ENCODE assay signal across 19 mouse cellular contexts in the genomic region with DNA sequence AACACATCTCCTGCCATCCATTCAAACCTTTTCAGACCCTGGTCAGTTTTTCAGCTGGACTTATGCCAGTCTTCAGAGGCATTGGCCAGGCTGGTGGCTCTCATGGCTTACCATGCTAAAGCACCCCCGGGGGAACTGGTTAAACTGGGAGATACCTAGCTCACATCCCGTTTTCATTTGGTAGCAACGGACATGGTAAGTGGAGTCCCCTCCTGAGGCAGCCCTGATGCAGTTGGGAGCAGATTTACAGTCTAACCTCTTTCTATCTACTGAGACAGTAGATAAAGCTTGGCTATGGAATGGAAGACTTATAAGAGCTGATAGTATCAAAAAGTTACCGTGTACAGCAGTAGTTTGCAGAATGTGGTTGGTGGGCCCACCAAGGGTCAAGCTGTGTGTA. TPM values are rescaled to one million over a fixed set of nuclear protein-coding genes. Genes with fewer than 3 reads are reported as not detected.
DNase-seq lines count a peak whose midpoint lies in the region; ATAC-seq and TF ChIP-seq lines count a peak whose summit lies in the region.
"Had no signal": no experiment of that assay in that cellular context is flagged by ENCODE, and none has a peak within 500 bp of the region (broad histone marks: within the 10 kb centered on the region; RNA-seq: fewer than 3 reads in every experiment).

No protein-coding gene starts in this region.

- no peak for TF ChIP-seq CTCF in forebrain, postnatal 0 days (IDR thresholded peaks at IDR 0.05; ENCODE audit: low read depth)
- no peak for TF ChIP-seq CTCF in CH12.LX (conservative IDR thresholded peaks at IDR 0.05 in 1 of 2, IDR thresholded peaks at IDR 0.05 in 1 of 2; ENCODE audit: low read depth in 2 of 2, low read length in 2 of 2)

- no peak overlapping the region for H3K4me2 ChIP-seq in forebrain, postnatal 0 days (ENCODE audit: low read depth)
- no peak overlapping the region for H3K4me2 ChIP-seq in heart, embryonic 12.5 days
- no peak overlapping the region for H3K4me2 ChIP-seq in heart, embryonic 16.5 days (ENCODE audit: low read depth, low read length)
- H3K4me2 ChIP-seq in CH12.LX (ENCODE audit: insufficient read depth, low read depth, poor library complexity, severe bottlenecking), result no peak overlapping the region
- H3K4me2 ChIP-seq: embryonic facial prominence, embryonic 15.5 days; forebrain, embryonic 15.5 days; hindbrain, embryonic 14.5 days; intestine, embryonic 15.5 days had no signal

- H3K36me3 ChIP-seq in forebrain, embryonic 10.5 days (replicated peaks), result no peaks in the 10 kb centered on the region
- no peaks in the 10 kb centered on the region for H3K36me3 ChIP-seq in forebrain, postnatal 0 days (ENCODE audit: insufficient read depth)
- 0 out of 2 replicates have a peak, but pooled peaks cover 2% of the 10 kb centered on the region for H3K36me3 ChIP-seq in heart, embryonic 12.5 days
- no peaks in the 10 kb centered on the region for H3K36me3 ChIP-seq in heart, embryonic 16.5 days (ENCODE audit: control insufficient read depth, insufficient read depth)
- H3K36me3 ChIP-seq in CH12.LX (replicated peaks in 1 of 2; ENCODE audit: control insufficient read depth in 1 of 2, insufficient read depth in 1 of 2, low read length in 1 of 2), result no peaks in the 10 kb centered on the region
- H3K36me3 ChIP-seq: embryonic facial prominence, embryonic 15.5 days; forebrain, embryonic 15.5 days; hindbrain, embryonic 10.5 days; intestine, embryonic 15.5 days had no signal

- H3K79me2 ChIP-seq in CH12.LX (replicated peaks; ENCODE audit: control insufficient read depth, extremely low read depth, insufficient read depth, poor library complexity, severe bottlenecking), result no peaks in the 10 kb centered on the region

- H3K4me1 ChIP-seq in forebrain, embryonic 10.5 days, result peaks cover 27% of the 10 kb centered on the region
- no peaks in the 10 kb centered on the region for H3K4me1 ChIP-seq in forebrain, postnatal 0 days (ENCODE audit: insufficient read depth)
- peaks cover 80% of the 10 kb centered on the region for H3K4me1 ChIP-seq in heart, embryonic 12.5 days (replicated peaks)
- peaks cover 54% of the 10 kb centered on the region for H3K4me1 ChIP-seq in heart, embryonic 16.5 days (ENCODE audit: control insufficient read depth, insufficient read depth, low read length)
- H3K4me1 ChIP-seq in CH12.LX (ENCODE audit: control insufficient read depth in 1 of 2, insufficient read depth in 2 of 2), result peaks cover 2 to 21% of the 10 kb centered on the region in 2 experiments; a peak in 2 of 4 replicates
- H3K4me1 ChIP-seq: embryonic facial prominence, embryonic 15.5 days; forebrain, embryonic 15.5 days had no signal

- 93% methylated on average over 4 of the region's 4 CpGs for WGBS in forebrain, embryonic 10.5 days
- 94% methylated on average over 4 of the region's 4 CpGs for WGBS in forebrain, postnatal 0 days
- WGBS in heart, embryonic 12.5 days, result 81% methylated on average over 4 of the region's 4 CpGs
- WGBS in heart, embryonic 16.5 days, result 82% methylated on average over 4 of the region's 4 CpGs

- no peak overlapping the region for H3K4me3 ChIP-seq in forebrain, embryonic 10.5 days
- H3K4me3 ChIP-seq in forebrain, postnatal 0 days (ENCODE audit: low read depth, low read length), result no peak overlapping the region
- H3K4me3 ChIP-seq in heart, embryonic 12.5 days, result no peak overlapping the region
- H3K4me3 ChIP-seq in heart, embryonic 16.5 days (ENCODE audit: low read length), result no peak overlapping the region
- H3K4me3 ChIP-seq in CH12.LX (replicated peaks in 1 of 3; ENCODE audit: low read depth in 2 of 3, low read length in 2 of 3, poor library complexity in 1 of 3), result no peak overlapping the region
- H3K4me3 ChIP-seq: embryonic facial prominence, embryonic 15.5 days; erythroblast, embryonic 14.5 days; forebrain, embryonic 15.5 days; hindbrain, embryonic 10.5 days; intestine, embryonic 15.5 days had no signal

- no peak overlapping the region for H3K9ac ChIP-seq in forebrain, postnatal 0 days
- H3K9ac ChIP-seq in heart, embryonic 12.5 days, result no peak overlapping the region
- H3K9ac ChIP-seq in heart, embryonic 16.5 days (ENCODE audit: low read length), result no peak overlapping the region
- H3K9ac ChIP-seq in CH12.LX (ENCODE audit: insufficient read depth, low read depth), result no peak overlapping the region
- H3K9ac ChIP-seq: embryonic facial prominence, embryonic 15.5 days; forebrain, embryonic 15.5 days; hindbrain, embryonic 14.5 days; intestine, embryonic 15.5 days had no signal

- TF ChIP-seq RAD21 in CH12.LX (IDR thresholded peaks at IDR 0.05; ENCODE audit: low read depth, low read length), result no peak

- no peak for DNase-seq in forebrain, embryonic 10.5 days (ENCODE audit: extremely low spot score, low spot score)
- no peak for DNase-seq in forebrain, postnatal 0 days
- DNase-seq in heart, postnatal 10 days, result no peak
- DNase-seq in heart, postnatal 4 days, result no peak
- no peak for DNase-seq in CH12.LX (ENCODE audit: extremely low read depth)
- DNase-seq: cerebellum, adult 11 months; cerebellum, adult 8-10 months; embryo, embryonic 11 days had no signal

- ATAC-seq in forebrain, postnatal 0 days, result no peak
- no peak for ATAC-seq in heart, embryonic 12.5 days (ENCODE audit: insufficient number of reproducible peaks, low FRiP score)
- no peak for ATAC-seq in heart, embryonic 16.5 days (replicated peaks; ENCODE audit: extremely low read depth, insufficient read depth, low FRiP score)
- ATAC-seq: CD4-positive, CD25-positive, alpha-beta regulatory T cell, adult 4 months; forebrain, embryonic 15.5 days; intestine, embryonic 15.5 days had no signal

- intact Hi-C loops in heart, postnatal 10 days (cut with DNase I), result loop anchor here (2.0 kb wide), 1 partner anchor 92 kb away; no protein-coding TSS in a partner anchor

- H3K9me3 ChIP-seq in forebrain, embryonic 10.5 days, result no peaks in the 10 kb centered on the region
- H3K9me3 ChIP-seq in forebrain, postnatal 0 days (ENCODE audit: low read length), result no peaks in the 10 kb centered on the region
- H3K9me3 ChIP-seq in heart, embryonic 12.5 days (replicated peaks), result no peaks in the 10 kb centered on the region
- H3K9me3 ChIP-seq in heart, embryonic 16.5 days (replicated peaks; ENCODE audit: control insufficient read depth, low read length), result no peaks in the 10 kb centered on the region
- H3K9me3 ChIP-seq in CH12.LX (replicated peaks; ENCODE audit: low read length), result no peaks in the 10 kb centered on the region
- H3K9me3 ChIP-seq: embryonic facial prominence, embryonic 15.5 days; forebrain, embryonic 15.5 days; hindbrain, embryonic 10.5 days; intestine, embryonic 15.5 days had no signal

- 0 out of 2 replicates have a peak overlapping the region, but pooled peaks have one; percentile 35 for H3K27ac ChIP-seq in forebrain, embryonic 10.5 days
- no peak overlapping the region for H3K27ac ChIP-seq in forebrain, postnatal 0 days (ENCODE audit: low read depth, low read length)
- peak overlapping the region; percentile 92 for H3K27ac ChIP-seq in heart, embryonic 12.5 days (ENCODE audit: poor library complexity, severe bottlenecking)
- peak overlapping the region; percentile 92 for H3K27ac ChIP-seq in heart, embryonic 16.5 days (ENCODE audit: low read length)
- H3K27ac ChIP-seq in CH12.LX (ENCODE audit: insufficient read depth, low read depth), result no peak overlapping the region
- H3K27ac ChIP-seq: embryonic facial prominence, embryonic 15.5 days; forebrain, embryonic 15.5 days; hindbrain, embryonic 10.5 days; hindbrain, embryonic 14.5 days; intestine, embryonic 15.5 days had no signal

- no peak for TF ChIP-seq POLR2A in CH12.LX (IDR thresholded peaks at IDR 0.05; ENCODE audit: low read depth, low read length)

- TF ChIP-seq EP300 in CH12.LX (IDR thresholded peaks at IDR 0.05; ENCODE audit: low read length), result no peak

- in situ Hi-C loops in CH12.LX (cut with MboI; ENCODE audit: low pct_ligation_motif_present, low pct_unique_long_range_greater_than_20kb, low sequenced_read_pairs), result loop anchor here (5.0 kb wide), 1 partner anchor 95 kb away; no protein-coding TSS in a partner anchor

- dilution Hi-C loops in CH12.LX (cut with MboI; ENCODE audit: extremely low pct_ligation_motif_present, extremely low pct_unique_long_range_greater_than_20kb, low sequenced_read_pairs), result loop anchor here (25.0 kb wide), 1 partner anchor 90 kb away; no protein-coding TSS in a partner anchor

- no peaks in the 10 kb centered on the region for H3K27me3 ChIP-seq in forebrain, embryonic 10.5 days (ENCODE audit: poor library complexity, severe bottlenecking)
- H3K27me3 ChIP-seq in forebrain, postnatal 0 days (ENCODE audit: insufficient read depth, low read length), result no peaks in the 10 kb centered on the region
- no peaks in the 10 kb centered on the region for H3K27me3 ChIP-seq in heart, embryonic 12.5 days (replicated peaks)
- H3K27me3 ChIP-seq in heart, embryonic 16.5 days (ENCODE audit: control insufficient read depth, insufficient read depth, low read length), result no peaks in the 10 kb centered on the region
- H3K27me3 ChIP-seq in CH12.LX (replicated peaks), result no peaks in the 10 kb centered on the region
- H3K27me3 ChIP-seq: embryonic facial prominence, embryonic 15.5 days; forebrain, embryonic 15.5 days; intestine, embryonic 15.5 days had no signal

TF ChIP-seq in CH12.LX, 34 proteins besides CTCF, POLR2A, EP300 and RAD21:
- 0 out of 2 replicates have a peak, but pooled peaks have one; percentile 21 for TF ChIP-seq SIN3A (IDR thresholded peaks at IDR 0.05; ENCODE audit: low read length)
- peak; percentile 32; the same call in 1 of the 2 replicates for TF ChIP-seq MXI1 (IDR thresholded peaks at IDR 0.05; ENCODE audit: low read depth, low read length)
- no peak for TF ChIP-seq ELF1 (IDR thresholded peaks at IDR 0.05; ENCODE audit: low read depth, low read length)
TF ChIP-seq in CH12.LX: peak in this region for 2.

RNA-seq across cellular contexts. Expression of a gene that starts 56.2 kb away (rescaled TPM):
- 0.47 and 0.52 TPM in 2 replicates for polyA plus RNA-seq in forebrain, embryonic 10.5 days (2016; fragmentation: Nextera tagmentation; extraction: Ambion mirVana)
- total RNA-seq in forebrain, postnatal 0 days (2014; rRNA removed), result 0.43 and 0.69 TPM in 2 replicates
- 0.78 and 0.92 TPM in 2 replicates for polyA plus RNA-seq in forebrain, postnatal 0 days (2015; fragmentation: Nextera tagmentation; extraction: Ambion mirVana)
- polyA plus RNA-seq in heart, embryonic 12.5 days (2016; fragmentation: Nextera tagmentation; extraction: Ambion mirVana), result 65.0 and 65.8 TPM in 2 replicates
- 1 to 10 TPM; 3.0 TPM for total RNA-seq in heart, postnatal 10 days (2021)
- polyA plus RNA-seq in heart, embryonic 16.5 days (2015; fragmentation: Nextera tagmentation; extraction: Ambion mirVana), result 36.0 and 43.7 TPM in 2 replicates
- 10 to 100 TPM; 10.0 to 12.0 TPM for total RNA-seq in heart, postnatal 4 days (2021)
- total RNA-seq in CH12.LX (2012; rRNA removed), result not detected in 2 replicates
- not detected in 2 replicates for total RNA-seq in CH12.LX (2014; rRNA removed)
- polyA plus RNA-seq in CH12.LX (2012; ENCODE audit: insufficient read length, low read depth), result not detected in 2 replicates
- total RNA-seq: common myeloid progenitor, adult 5-6 weeks; MEL had no signal
- polyA plus RNA-seq: CD4-positive, CD25-positive, alpha-beta regulatory T cell, adult 4 months had no signal

Comparison
In these comparisons a context has a peak if more than half of its experiments do, and no peak if none do; other contexts are left out.
1. H3K27ac ChIP-seq: peak in forebrain, embryonic 10.5 days (single experiment), heart, embryonic 12.5 days (single experiment) and heart, embryonic 16.5 days (single experiment); none in forebrain, postnatal 0 days (single experiment) and CH12.LX (single experiment).
2. RNA of a gene that starts 56.2 kb away (polyA plus RNA-seq): 65.0 to 65.8 TPM in heart, embryonic 12.5 days and 36.0 to 43.7 TPM in heart, embryonic 16.5 days; 0.78 to 0.92 TPM in forebrain, postnatal 0 days, 0.47 to 0.52 TPM in forebrain, embryonic 10.5 days and not detected in CH12.LX; every median in the first group is over 10 times any median in the second.